In genomic region chr7:133123244-133123998, GRCm38 (mm10) we compare ENCODE assay signal across 8 mouse cellular contexts. TPM values are rescaled to one million over a fixed set of nuclear protein-coding genes. Genes with fewer than 3 reads are reported as not detected.
DNase-seq lines count a peak whose midpoint lies in the region; ATAC-seq and TF ChIP-seq lines count a peak whose summit lies in the region.

Gene Fgfr2 (minus strand): TSS chr7:133123350.

- H3K9me3 ChIP-seq in forebrain, postnatal 0 days (ENCODE audit: low read length) = no peaks in the 10 kb centered on the region
- no peaks in the 10 kb centered on the region for H3K9me3 ChIP-seq in hindbrain, embryonic 11.5 days (ENCODE audit: control insufficient read depth, low read length)

- TF ChIP-seq CTCF in forebrain, postnatal 0 days (IDR thresholded peaks at IDR 0.05; ENCODE audit: low read depth) = no peak

- H3K27ac ChIP-seq in forebrain, postnatal 0 days (ENCODE audit: low read depth, low read length) = peak within 1 kb of the TSS; percentile 89
- peak within 1 kb of the TSS; percentile 100 for H3K27ac ChIP-seq in hindbrain, embryonic 11.5 days (ENCODE audit: low read depth, low read length)

- peaks cover 4% of the 10 kb centered on the region; the same call in 1 of the 2 replicates for H3K4me1 ChIP-seq in forebrain, postnatal 0 days (ENCODE audit: insufficient read depth)
- H3K4me1 ChIP-seq in hindbrain, embryonic 11.5 days (replicated peaks; ENCODE audit: control insufficient read depth, insufficient read depth, low read length) = peaks cover 4% of the 10 kb centered on the region; the same call in 1 of the 2 replicates

- H3K4me2 ChIP-seq in forebrain, postnatal 0 days (ENCODE audit: low read depth) = peak within 1 kb of the TSS; percentile 99
- H3K4me2 ChIP-seq in hindbrain, embryonic 11.5 days (replicated peaks; ENCODE audit: low read depth, low read length) = peak within 1 kb of the TSS; percentile 98

- H3K27me3 ChIP-seq in forebrain, postnatal 0 days (ENCODE audit: insufficient read depth, low read length) = no peaks in the 10 kb centered on the region; the same call in 1 of the 2 replicates
- H3K27me3 ChIP-seq in hindbrain, embryonic 11.5 days (ENCODE audit: control insufficient read depth, insufficient read depth, low read length) = no peaks in the 10 kb centered on the region

- peak within 1 kb of the TSS; percentile 79 for H3K4me3 ChIP-seq in forebrain, postnatal 0 days (ENCODE audit: low read depth, low read length)
- H3K4me3 ChIP-seq in hindbrain, embryonic 11.5 days (ENCODE audit: low read depth, low read length) = peak within 1 kb of the TSS; percentile 95

- DNase-seq in NIH3T3 (ENCODE audit: low read depth) = peak; percentile 76
- DNase-seq in cerebellum, adult 11 months = peak; percentile 57
- peak; percentile 72 for DNase-seq in forebrain, postnatal 0 days
- peak; percentile 79 for DNase-seq in hindbrain, embryonic 11.5 days (ENCODE audit: low spot score)
- no peak for DNase-seq in layer of hippocampus, postnatal 14 days (ENCODE audit: low spot score in 2 of 2)
- peak; percentile 83 for DNase-seq in lung, postnatal 10 days
- DNase-seq in retina, embryonic 14.5 days (ENCODE audit: low spot score) = peak; percentile 76

- peak within 1 kb of the TSS; percentile 80 for H3K9ac ChIP-seq in forebrain, postnatal 0 days
- peak within 1 kb of the TSS; percentile 99 for H3K9ac ChIP-seq in hindbrain, embryonic 11.5 days (ENCODE audit: low read depth, low read length)

- peak; percentile 59 for ATAC-seq in forebrain, postnatal 0 days
- ATAC-seq in hindbrain, embryonic 11.5 days (ENCODE audit: low FRiP score) = peak; percentile 77
- no peak for ATAC-seq in erythroid progenitor cell, adult 5-6 weeks (replicated peaks; ENCODE audit: low FRiP score, poor library complexity, severe bottlenecking)

- H3K36me3 ChIP-seq in forebrain, postnatal 0 days (ENCODE audit: insufficient read depth) = no peaks in the 10 kb centered on the region
- no peaks in the 10 kb centered on the region for H3K36me3 ChIP-seq in hindbrain, embryonic 11.5 days (ENCODE audit: control insufficient read depth, insufficient read depth, low read length)

- 6% methylated on average over 36 of the region's 53 CpGs for WGBS in forebrain, postnatal 0 days
- 1% methylated on average over 25 of the region's 53 CpGs for WGBS in hindbrain, embryonic 11.5 days

RNA-seq across cellular contexts. Expression of gene Fgfr2, which starts in this region (rescaled TPM):
- 36.9 and 47.6 TPM in 2 replicates for total RNA-seq in forebrain, postnatal 0 days (2014; rRNA removed)
- polyA plus RNA-seq in forebrain, postnatal 0 days (2015; fragmentation: Nextera tagmentation; extraction: Ambion mirVana) = 13.4 and 17.1 TPM in 2 replicates
- 71.3 and 80.6 TPM in 2 replicates for polyA plus RNA-seq in hindbrain, embryonic 11.5 days (2014; fragmentation: Nextera tagmentation; extraction: Ambion mirVana)
- 10 to 100 TPM; 38.3 to 40.2 TPM for total RNA-seq in layer of hippocampus, postnatal 14 days (2021)
- 1.7 and 13.3 TPM in 2 replicates for total RNA-seq in erythroid progenitor cell, adult 5-6 weeks (2015; ENCODE audit: low replicate concordance)
- 0.13 and 3.7 TPM in 2 replicates for total RNA-seq in erythroid progenitor cell, adult 5-6 weeks (2017; ENCODE audit: low replicate concordance)

Comparison
In these comparisons a context has a peak if more than half of its experiments do, and no peak if none do; other contexts are left out.
1. DNase-seq: peak in NIH3T3 (single experiment), cerebellum, adult 11 months (single experiment), forebrain, postnatal 0 days (single experiment), hindbrain, embryonic 11.5 days (single experiment), lung, postnatal 10 days (single experiment) and retina, embryonic 14.5 days (single experiment); none in layer of hippocampus, postnatal 14 days (0 of 2).